Mouse (Mus musculus): ENCODE results near the gene Ccna1. TPM values are rescaled to one million over a fixed set of nuclear protein-coding genes. Genes with fewer than 3 reads are reported as not detected.

Ccna1 gene
- polyA plus RNA-seq (2016; fragmentation: Nextera tagmentation; extraction: Ambion mirVana), result 2.0 and 4.0 TPM in 2 replicates

DNA sequence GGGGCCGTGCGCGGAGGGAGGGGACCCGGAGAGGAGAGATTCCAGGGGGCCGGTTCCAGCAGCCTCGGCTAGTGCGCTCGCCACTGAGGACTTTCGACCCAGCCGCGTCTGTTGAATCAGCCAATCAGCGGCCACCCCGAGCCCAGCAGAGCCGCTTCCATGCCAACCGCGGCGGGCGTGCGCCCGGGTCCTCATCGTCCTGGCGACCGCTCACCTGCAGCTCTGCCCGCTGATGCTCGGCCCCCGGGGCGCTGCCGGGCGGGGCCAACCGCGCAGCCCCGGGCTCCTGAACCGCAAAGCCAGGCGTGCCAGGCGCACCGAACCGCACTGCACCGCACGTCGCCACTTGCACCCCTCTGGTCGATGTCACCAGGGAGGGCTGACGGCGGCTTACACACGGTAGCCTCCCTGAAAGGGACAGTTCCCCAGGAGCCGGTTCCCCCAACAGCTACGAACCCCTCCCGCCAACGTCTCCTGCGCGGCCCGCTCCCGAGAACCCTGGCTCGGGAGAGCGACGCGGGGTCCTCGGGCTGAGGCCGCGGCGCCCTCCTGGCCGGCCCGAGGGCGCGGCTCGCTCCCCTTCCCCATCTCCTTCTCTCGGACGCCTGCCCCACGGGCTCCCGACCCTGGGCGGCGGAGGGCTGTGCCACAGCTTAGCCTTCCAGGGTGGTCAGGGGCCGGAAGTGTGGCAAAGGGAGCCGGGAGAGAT is at the start of gene Ccna1:
Ccna1 (minus strand) TSS at position 464 of the 709 bp plus-strand sequence.
- Histone ChIP-seq H3K4me2 (replicated peaks) (peak within 1 kb of the TSS; percentile 95), H3K27me3 (peaks cover 16% of the 10 kb centered on the region), H3K4me1 (peaks cover 9% of the 10 kb centered on the region), H3K27ac (no peak within 1 kb of the TSS), H3K9ac (peak within 1 kb of the TSS; percentile 66), H3K4me3 (peak within 1 kb of the TSS; percentile 60), H3K9me3 (replicated peaks) (no peaks in the 10 kb centered on the region), H3K36me3 (no peaks in the 10 kb centered on the region)
- 0% methylated on average over 70 of the region's 73 CpGs for WGBS
- ATAC-seq (ENCODE audit: low FRiP score), result peak; percentile 96

DNA sequence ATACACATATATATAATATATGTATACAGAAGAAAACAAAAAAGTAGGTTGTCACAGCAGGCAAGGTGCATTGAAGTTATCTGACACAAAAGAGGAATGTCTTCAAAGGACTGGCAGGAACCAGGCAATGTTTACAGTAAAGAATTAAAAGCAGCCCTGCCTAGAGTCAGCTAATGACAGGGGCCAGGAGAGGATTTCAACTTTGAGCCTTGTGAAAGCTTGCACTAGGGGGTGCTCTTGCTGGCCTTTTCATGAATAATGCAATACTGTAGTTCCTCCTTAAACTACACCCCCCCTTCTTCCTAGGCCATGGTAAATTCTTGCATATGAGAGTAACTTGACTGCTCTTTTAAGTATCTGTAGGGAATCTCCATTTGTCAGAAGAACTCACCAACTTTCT is 45.8 kb upstream of the Ccna1 start:
- H3K36me3 ChIP-seq, result no peaks in the 10 kb centered on the region
- no peak for ATAC-seq (ENCODE audit: low FRiP score)

DNA sequence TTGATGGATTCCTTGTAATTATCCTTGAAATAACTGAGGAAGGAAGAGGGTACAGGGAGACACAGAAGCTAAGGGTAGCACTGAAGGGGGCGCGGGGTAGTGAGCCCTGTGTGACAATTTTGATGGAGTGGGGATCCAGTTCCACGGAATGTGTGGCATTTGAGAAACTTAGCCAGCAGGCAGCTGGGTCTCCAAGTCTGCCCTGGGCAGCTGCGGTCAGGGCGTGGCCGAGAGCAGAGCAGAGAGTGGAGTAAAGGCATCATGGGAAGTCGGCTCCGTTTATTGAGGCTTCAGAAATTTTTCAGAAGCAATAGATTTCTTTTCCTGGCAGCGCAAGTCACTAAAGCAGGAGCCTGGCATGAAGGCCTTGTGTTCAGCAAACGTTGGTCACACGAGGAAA is 43.7 kb upstream of the Ccna1 start:
- H3K9ac ChIP-seq, result no peak overlapping the region
- no peak overlapping the region for H3K4me3 ChIP-seq
- no peaks in the 10 kb centered on the region for H3K36me3 ChIP-seq
- H3K27me3 ChIP-seq, result no peaks in the 10 kb centered on the region
- WGBS, result 71% methylated on average over 11 of the region's 11 CpGs
- H3K4me1 ChIP-seq, result peaks cover 15% of the 10 kb centered on the region
- ATAC-seq (ENCODE audit: low FRiP score), result no peak
- no peak overlapping the region for H3K27ac ChIP-seq
- H3K9me3 ChIP-seq (replicated peaks), result no peaks in the 10 kb centered on the region
- H3K4me2 ChIP-seq (replicated peaks), result no peak overlapping the region

More for the DNA sequence above, 45.8 kb upstream of the Ccna1 start:
- Histone ChIP-seq H3K9ac (no peak overlapping the region), H3K4me1 (peaks cover 14% of the 10 kb centered on the region), H3K4me3 (no peak overlapping the region), H3K27me3 (no peaks in the 10 kb centered on the region), H3K4me2 (replicated peaks) (no peak overlapping the region), H3K27ac (no peak overlapping the region), H3K9me3 (replicated peaks) (no peaks in the 10 kb centered on the region)

- H3K27ac ChIP-seq, result no peak overlapping the region
- peaks cover 15% of the 10 kb centered on the region for H3K4me1 ChIP-seq
- ATAC-seq (ENCODE audit: low FRiP score), result peak; percentile 87
Observed at GRCm38 (mm10) chr3:55098014-55098413, 42.7 kb upstream of the Ccna1 start.

DNA sequence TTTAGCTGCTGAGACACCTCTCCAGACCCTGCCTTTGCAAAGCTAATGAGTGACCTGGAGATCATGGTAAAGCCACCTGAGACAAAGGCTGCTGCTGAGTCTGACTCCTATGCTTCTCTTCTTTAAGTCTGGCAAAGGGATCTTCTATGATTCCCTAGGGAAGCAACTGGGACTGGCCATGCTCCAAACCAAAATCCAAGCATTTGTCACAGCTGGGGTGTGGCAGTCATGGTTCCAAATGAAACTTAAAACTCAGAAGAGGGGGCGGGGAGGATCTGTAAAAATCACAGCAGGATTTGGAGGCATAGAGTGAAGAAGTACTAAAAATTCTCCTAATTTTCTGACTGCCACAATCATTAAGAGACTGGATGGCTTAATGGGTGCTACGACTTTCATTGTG is 41.9 kb upstream of the Ccna1 start:
- ATAC-seq (ENCODE audit: low FRiP score), result no peak
- no peak overlapping the region for H3K9ac ChIP-seq
- H3K9me3 ChIP-seq (replicated peaks), result no peaks in the 10 kb centered on the region
- whole genome bisulfite sequencing, result 78% methylated on average over 2 of the region's 2 CpGs
- no peaks in the 10 kb centered on the region for H3K36me3 ChIP-seq
- H3K27me3 ChIP-seq, result no peaks in the 10 kb centered on the region
- no peak overlapping the region for H3K4me3 ChIP-seq
- no peak overlapping the region for H3K4me2 ChIP-seq (replicated peaks)
- peaks cover 15% of the 10 kb centered on the region for H3K4me1 ChIP-seq
- peak overlapping the region; percentile 1; the same call in 1 of the 2 replicates for H3K27ac ChIP-seq

More at GRCm38 (mm10) chr3:55098014-55098413, 42.7 kb upstream of the Ccna1 start:
- no peak overlapping the region for H3K4me3 ChIP-seq
- H3K36me3 ChIP-seq, result no peaks in the 10 kb centered on the region
- H3K27me3 ChIP-seq, result no peaks in the 10 kb centered on the region
- 16% methylated on average over 2 of the region's 2 CpGs for WGBS
- no peak overlapping the region for H3K9ac ChIP-seq
- H3K9me3 ChIP-seq (replicated peaks), result no peaks in the 10 kb centered on the region
- no peak overlapping the region for H3K4me2 ChIP-seq (replicated peaks)

- Histone ChIP-seq H3K4me3 (no peak overlapping the region), H3K9me3 (replicated peaks) (no peaks in the 10 kb centered on the region), H3K27ac (peak overlapping the region; percentile 79), H3K4me1 (peaks cover 15% of the 10 kb centered on the region), H3K4me2 (replicated peaks) (peak overlapping the region; percentile 22; the same call in 1 of the 2 replicates), H3K36me3 (no peaks in the 10 kb centered on the region), H3K9ac (no peak overlapping the region), H3K27me3 (no peaks in the 10 kb centered on the region)
- WGBS, result 63% methylated on average over 2 of the region's 2 CpGs
- ATAC-seq (ENCODE audit: low FRiP score), result peak; percentile 27; the same call in 1 of the 2 replicates
Observed at GRCm38 (mm10) chr3:55096655-55097005, 41.3 kb upstream of the Ccna1 start.

- Histone ChIP-seq H3K27ac (peak overlapping the region; percentile 79), H3K4me2 (replicated peaks) (peak overlapping the region; percentile 22; the same call in 1 of the 2 replicates), H3K36me3 (no peaks in the 10 kb centered on the region), H3K27me3 (no peaks in the 10 kb centered on the region), H3K9me3 (replicated peaks) (no peaks in the 10 kb centered on the region), H3K4me1 (peaks cover 15% of the 10 kb centered on the region), H3K9ac (no peak overlapping the region), H3K4me3 (no peak overlapping the region)
- peak; percentile 75 for ATAC-seq (ENCODE audit: low FRiP score)
- WGBS, result 25% methylated on average over 8 of the region's 8 CpGs
Observed at GRCm38 (mm10) chr3:55095968-55096654, 40.8 kb upstream of the Ccna1 start.

DNA sequence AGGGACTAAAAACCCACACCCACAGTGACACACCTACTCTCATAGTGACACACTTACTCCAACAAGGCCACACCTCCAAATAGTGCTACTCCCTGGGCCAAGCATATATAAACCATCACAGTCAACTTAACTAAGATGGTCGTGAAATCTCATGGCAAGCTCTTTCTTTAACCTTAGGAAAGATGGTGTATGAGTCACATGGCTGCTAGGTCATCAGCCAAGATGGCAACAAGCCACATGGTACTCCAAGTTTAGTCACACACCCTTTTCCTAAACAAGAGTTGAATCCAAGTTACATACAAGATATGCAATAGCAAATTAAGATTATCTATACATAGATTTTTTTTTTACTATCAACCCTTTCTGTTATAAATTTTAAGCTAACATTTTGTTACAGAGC is 37.9 kb upstream of the Ccna1 start:
- Histone ChIP-seq H3K4me3 (no peak overlapping the region), H3K27ac (no peak overlapping the region), H3K4me1 (peaks cover 13% of the 10 kb centered on the region), H3K4me2 (replicated peaks) (no peak overlapping the region), H3K27me3 (no peaks in the 10 kb centered on the region), H3K9ac (no peak overlapping the region), H3K36me3 (no peaks in the 10 kb centered on the region), H3K9me3 (replicated peaks) (no peaks in the 10 kb centered on the region)
- no peak for ATAC-seq (ENCODE audit: low FRiP score)
- WGBS, result 71% methylated on average over 1 of the region's 1 CpGs

DNA sequence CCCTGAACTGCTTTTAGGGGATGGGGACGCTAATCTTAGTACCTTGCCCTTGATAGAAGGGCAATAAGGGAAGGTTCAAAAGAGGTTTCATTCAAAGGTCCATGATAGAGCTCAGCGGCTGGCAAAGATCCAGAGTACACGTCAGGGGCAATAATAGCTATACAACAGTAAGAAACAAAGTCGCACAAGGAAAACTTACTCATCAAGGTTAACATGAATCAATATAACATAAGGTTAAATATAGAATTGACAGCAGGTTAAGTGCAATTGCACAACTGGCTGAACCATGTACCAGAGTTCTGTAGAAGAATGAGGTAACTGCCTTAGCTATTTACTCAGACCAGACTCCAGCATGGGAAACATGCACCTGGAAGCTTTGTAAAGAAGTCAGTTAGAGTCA is 34.0 kb upstream of the Ccna1 start:
- no peak overlapping the region for H3K27ac ChIP-seq
- no peaks in the 10 kb centered on the region for H3K27me3 ChIP-seq
- no peak overlapping the region for H3K4me2 ChIP-seq (replicated peaks)
- no peaks in the 10 kb centered on the region for H3K36me3 ChIP-seq
- H3K9me3 ChIP-seq (replicated peaks), result no peaks in the 10 kb centered on the region
- peaks cover 4% of the 10 kb centered on the region; the same call in 1 of the 2 replicates for H3K4me1 ChIP-seq
- H3K9ac ChIP-seq, result no peak overlapping the region
- ATAC-seq (ENCODE audit: low FRiP score), result no peak
- H3K4me3 ChIP-seq, result no peak overlapping the region
- 84% methylated on average over 4 of the region's 4 CpGs for WGBS

DNA sequence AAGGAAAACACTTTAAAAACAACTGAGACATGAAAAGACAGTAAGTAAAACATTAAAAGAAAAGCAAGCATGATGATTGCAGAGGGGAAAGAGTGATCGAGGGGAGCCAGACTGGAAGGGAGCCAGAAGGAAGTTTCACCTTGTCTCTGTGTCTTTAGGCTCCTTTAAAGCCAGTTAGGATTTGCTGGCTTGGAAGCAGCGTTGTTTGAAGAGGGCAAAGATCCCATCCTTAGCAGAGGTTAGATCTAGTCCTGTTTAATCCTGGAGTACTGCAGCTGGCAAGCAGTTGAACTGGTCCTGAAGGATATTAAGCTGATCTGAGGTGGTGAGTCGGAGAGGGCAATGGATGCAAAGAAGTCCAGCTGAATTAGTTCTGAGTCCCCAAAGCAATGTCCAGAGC is 33.5 kb upstream of the Ccna1 start:
- Histone ChIP-seq H3K27ac (no peak overlapping the region), H3K36me3 (no peaks in the 10 kb centered on the region), H3K27me3 (no peaks in the 10 kb centered on the region), H3K9ac (no peak overlapping the region), H3K4me1 (peaks cover 4% of the 10 kb centered on the region; the same call in 1 of the 2 replicates), H3K9me3 (replicated peaks) (no peaks in the 10 kb centered on the region), H3K4me3 (no peak overlapping the region), H3K4me2 (replicated peaks) (no peak overlapping the region)
- 71% methylated on average over 3 of the region's 3 CpGs for WGBS
- ATAC-seq (ENCODE audit: low FRiP score), result no peak

GRCm38 (mm10) chr3:55088359-55088758 is 33.1 kb upstream of the Ccna1 start:
- Histone ChIP-seq H3K4me2 (replicated peaks) (no peak overlapping the region), H3K27me3 (no peaks in the 10 kb centered on the region), H3K4me1 (peaks cover 4% of the 10 kb centered on the region; the same call in 1 of the 2 replicates), H3K9ac (no peak overlapping the region), H3K4me3 (no peak overlapping the region), H3K9me3 (replicated peaks) (no peaks in the 10 kb centered on the region), H3K27ac (no peak overlapping the region), H3K36me3 (no peaks in the 10 kb centered on the region)
- no peak for ATAC-seq (ENCODE audit: low FRiP score)
- 76% methylated on average over 4 of the region's 4 CpGs for WGBS

GRCm38 (mm10) chr3:55087360-55087759 is 32.1 kb upstream of the Ccna1 start:
- no peak overlapping the region for H3K27ac ChIP-seq
- H3K36me3 ChIP-seq, result no peaks in the 10 kb centered on the region
- 66% methylated on average over 4 of the region's 4 CpGs for WGBS
- no peaks in the 10 kb centered on the region for H3K27me3 ChIP-seq
- H3K9me3 ChIP-seq (replicated peaks), result no peaks in the 10 kb centered on the region
- H3K4me1 ChIP-seq, result peaks cover 4% of the 10 kb centered on the region; the same call in 1 of the 2 replicates
- no peak for ATAC-seq (ENCODE audit: low FRiP score)
- H3K9ac ChIP-seq, result no peak overlapping the region
- H3K4me3 ChIP-seq, result no peak overlapping the region
- H3K4me2 ChIP-seq (replicated peaks), result no peak overlapping the region

Measured in hindbrain, embryonic 12.5 days (tissue).